Mouse (Mus musculus): Measurements from ENCODE around the gene Map2k2.
"Not testable (repeated sequence)": the region's sequence is repeated elsewhere in the genome, so short reads cannot be mapped to it uniquely, and the experiment has no call there.

Gene Map2k2

GRCm38 (mm10) chr10:81105565-81106112 is at the start of gene Map2k2:
TSS of gene Map2k2 (plus strand) at chr10:81105915.
- DNase-seq = peak; percentile 97

- DNase-seq = no peak
Observed at GRCm38 (mm10) chr10:81057406-81058130, 48.1 kb upstream of the Map2k2 start.

GRCm38 (mm10) chr10:81058896-81059295 is 46.8 kb upstream of the Map2k2 start:
- no peak for DNase-seq

GRCm38 (mm10) chr10:81059603-81060543 is 45.8 kb upstream of the Map2k2 start, which contains the start of gene Sgta:
TSS of gene Sgta (minus strand) at chr10:81060181.
- DNase-seq = peak; percentile 100

GRCm38 (mm10) chr10:81062710-81063109 is 43.0 kb upstream of the Map2k2 start:
- DNase-seq = peak; percentile 52

GRCm38 (mm10) chr10:81064519-81064918 is 41.2 kb upstream of the Map2k2 start:
- DNase-seq = not testable (repeated sequence)

- no peak for DNase-seq
Observed at GRCm38 (mm10) chr10:81068706-81069105, 37.0 kb upstream of the Map2k2 start.

GRCm38 (mm10) chr10:81069836-81070235 is 35.9 kb upstream of the Map2k2 start, which contains the start of gene Thop1:
TSS of gene Thop1 (plus strand) at chr10:81070035.
- peak; percentile 99 for DNase-seq

GRCm38 (mm10) chr10:81072290-81072689 is 33.4 kb upstream of the Map2k2 start:
- no peak for DNase-seq

GRCm38 (mm10) chr10:81073464-81073863 is 32.3 kb upstream of the Map2k2 start:
- DNase-seq = no peak

GRCm38 (mm10) chr10:81075734-81076133 is 30.0 kb upstream of the Map2k2 start:
- no peak for DNase-seq

GRCm38 (mm10) chr10:81076356-81076755 is 29.4 kb upstream of the Map2k2 start:
- DNase-seq = no peak

GRCm38 (mm10) chr10:81077916-81078315 is 27.8 kb upstream of the Map2k2 start:
- no peak for DNase-seq

- no peak for DNase-seq
Observed at GRCm38 (mm10) chr10:81080008-81080655, 25.6 kb upstream of the Map2k2 start.

- DNase-seq = peak; percentile 89
Observed at GRCm38 (mm10) chr10:81082168-81082960, 23.4 kb upstream of the Map2k2 start.

- peak; percentile 63 for DNase-seq
Observed at GRCm38 (mm10) chr10:81087021-81087420, 18.7 kb upstream of the Map2k2 start.

GRCm38 (mm10) chr10:81089216-81089615 is 16.5 kb upstream of the Map2k2 start:
- DNase-seq = no peak

GRCm38 (mm10) chr10:81090621-81091020 is 15.1 kb upstream of the Map2k2 start:
- DNase-seq = no peak

GRCm38 (mm10) chr10:81092465-81093250 is 13.1 kb upstream of the Map2k2 start:
- no peak for DNase-seq

GRCm38 (mm10) chr10:81094931-81095678 is 10.6 kb upstream of the Map2k2 start:
- no peak for DNase-seq

Data from lung, postnatal 36 days (tissue).